Mouse (Mus musculus): ENCODE data around the gene Frmd4b. TPM values are rescaled to one million over a fixed set of nuclear protein-coding genes. Genes with fewer than 3 reads are reported as not detected.
A peak's percentile ranks its signal among the peaks of the same experiment; 100 is the strongest.
"Not testable (repeated sequence)": the region's sequence is repeated elsewhere in the genome, so short reads cannot be mapped to it uniquely, and the experiment has no call there.

Gene Frmd4b
- polyA plus RNA-seq, 1 experiment from 2014 or later = 6.3 TPM

DNA sequence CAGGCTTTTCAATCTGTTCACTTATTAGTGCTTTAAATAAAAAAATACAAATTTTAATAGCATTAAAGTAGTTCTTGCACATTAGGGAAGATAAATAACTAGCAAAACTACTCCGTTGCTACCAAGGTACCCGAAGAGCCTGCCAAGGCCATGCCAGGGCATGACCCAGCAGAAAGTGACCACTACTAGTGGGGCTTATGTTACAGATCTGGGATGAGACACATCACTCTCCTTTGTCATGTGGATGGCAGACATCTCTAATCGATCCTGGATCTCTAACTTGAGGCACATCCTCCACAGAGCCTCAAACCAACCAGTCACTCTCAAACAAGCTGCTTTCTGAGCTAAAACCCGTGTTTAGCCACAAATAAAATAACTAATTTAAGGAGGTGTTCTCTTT, 350.7 kb downstream of the Frmd4b start:
- DNase-seq (ENCODE audit: low spot score) = no peak

DNA sequence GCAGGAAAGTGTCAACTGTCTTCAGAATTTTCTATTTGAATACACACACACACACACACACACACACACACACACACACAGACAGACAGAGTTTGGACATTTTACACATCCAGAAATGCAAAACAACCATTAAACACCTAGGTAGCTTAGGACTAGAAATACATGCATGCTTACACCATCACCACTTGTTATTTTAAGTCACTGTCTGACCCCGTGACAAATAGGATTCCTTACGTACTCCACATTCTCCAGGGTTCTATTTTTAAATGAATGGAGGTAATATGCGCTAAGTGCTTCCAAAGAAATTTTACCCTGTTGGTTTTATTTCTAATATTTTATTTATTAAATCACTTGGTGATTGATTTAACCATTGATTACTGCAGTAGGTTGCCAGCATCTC, 351.6 kb downstream of the Frmd4b start:
- DNase-seq (ENCODE audit: low spot score) = no peak

DNA sequence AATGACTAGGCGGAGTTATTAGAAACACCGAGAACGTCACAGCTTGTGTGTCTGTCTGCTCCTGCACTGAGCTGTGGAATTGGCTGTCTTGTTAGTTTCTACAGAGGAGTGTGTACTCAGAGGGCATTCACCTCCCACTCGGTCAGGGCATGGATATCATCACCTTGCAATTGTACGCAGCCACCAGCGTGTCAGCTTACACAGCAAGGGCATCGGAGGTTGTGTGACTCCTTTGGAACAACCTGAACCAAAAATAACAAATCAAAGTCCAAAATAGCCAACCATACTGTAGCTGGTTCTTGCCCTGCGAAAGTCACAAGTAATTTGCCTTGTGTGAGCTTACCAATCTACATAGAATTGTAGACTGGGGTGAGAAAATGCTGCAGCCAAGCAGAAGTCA, 352.1 kb downstream of the Frmd4b start:
- DNase-seq (ENCODE audit: low spot score) = no peak

DNA sequence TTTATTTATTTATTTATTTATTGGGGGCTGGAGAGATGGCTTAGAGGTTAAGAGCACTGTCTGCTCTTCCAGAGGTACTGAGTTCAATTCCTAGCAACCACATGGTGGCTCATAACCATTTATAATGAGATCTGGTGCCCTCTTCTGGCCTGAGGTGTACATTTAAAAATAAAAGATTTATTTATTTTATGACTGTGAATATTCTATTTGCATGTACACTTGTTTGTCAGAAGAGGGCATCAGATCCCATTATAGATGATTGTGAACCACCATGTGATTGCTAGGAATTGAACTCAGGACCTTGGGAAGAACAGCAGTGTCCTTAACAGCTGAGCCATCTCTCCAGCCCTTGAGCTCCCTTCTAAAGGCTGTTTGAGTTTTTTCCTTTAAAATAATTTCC, 353.6 kb downstream of the Frmd4b start:
- DNase-seq (ENCODE audit: low spot score) = peak; percentile 19

DNA sequence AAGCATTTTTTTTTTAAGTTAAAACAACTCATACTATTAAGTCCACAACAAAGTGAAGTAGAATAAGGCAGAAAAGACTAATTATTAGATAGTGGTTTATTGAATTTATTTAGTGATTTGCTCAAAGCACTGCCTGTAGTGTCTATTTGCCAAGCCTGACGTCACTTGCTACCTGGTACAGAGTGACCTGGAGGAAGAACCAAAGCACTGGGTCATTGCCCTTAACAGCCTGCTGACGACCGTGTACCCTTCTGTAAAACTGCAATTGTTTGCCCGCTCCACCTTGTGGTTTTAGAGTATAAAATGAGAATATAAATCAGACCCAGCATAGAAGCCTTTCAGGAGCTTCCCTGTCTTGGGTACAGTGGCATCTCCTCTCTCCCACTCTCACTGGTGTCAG, 355.1 kb downstream of the Frmd4b start:
- no peak for DNase-seq (ENCODE audit: low spot score)

DNA sequence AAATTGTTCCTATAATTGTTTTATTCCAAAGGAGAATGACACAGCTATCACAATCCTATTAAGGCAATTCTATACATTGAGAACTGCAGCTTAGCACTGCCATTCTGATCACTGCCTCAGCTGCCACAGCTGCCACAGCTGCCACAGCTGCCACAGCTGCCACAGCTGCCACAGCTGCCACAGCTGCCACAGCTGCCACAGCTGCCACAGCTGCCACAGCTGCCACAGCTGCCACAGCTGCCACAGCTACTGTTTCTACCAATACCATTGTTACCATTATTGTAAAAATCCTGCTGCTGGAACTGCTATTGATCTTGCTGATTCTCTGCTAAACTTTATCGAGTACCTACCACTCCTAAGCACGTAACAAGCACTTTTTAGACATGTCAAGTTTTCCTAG, 357.4 kb downstream of the Frmd4b start:
- DNase-seq (ENCODE audit: low spot score) = not testable (repeated sequence)

DNA sequence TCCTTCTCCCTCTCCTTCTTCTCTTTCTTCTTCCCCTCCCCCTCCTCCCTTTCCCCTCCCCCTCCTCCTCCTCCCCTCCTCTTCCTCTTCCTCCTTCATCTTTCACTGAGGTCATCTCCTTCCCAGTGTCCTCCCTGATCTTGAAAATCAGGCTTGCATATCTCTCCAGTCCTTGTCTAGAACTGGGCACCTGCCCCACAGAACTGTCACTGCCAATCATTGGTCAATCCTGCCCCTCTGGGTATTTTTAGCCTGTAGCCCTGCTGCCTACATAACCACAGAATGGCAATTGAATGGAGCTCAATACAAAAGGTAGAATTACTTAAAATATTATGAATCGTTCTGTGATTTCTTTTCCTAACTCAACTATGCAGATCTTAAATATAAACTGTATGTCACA, 358.9 kb downstream of the Frmd4b start:
- DNase-seq (ENCODE audit: low spot score) = no peak

DNA sequence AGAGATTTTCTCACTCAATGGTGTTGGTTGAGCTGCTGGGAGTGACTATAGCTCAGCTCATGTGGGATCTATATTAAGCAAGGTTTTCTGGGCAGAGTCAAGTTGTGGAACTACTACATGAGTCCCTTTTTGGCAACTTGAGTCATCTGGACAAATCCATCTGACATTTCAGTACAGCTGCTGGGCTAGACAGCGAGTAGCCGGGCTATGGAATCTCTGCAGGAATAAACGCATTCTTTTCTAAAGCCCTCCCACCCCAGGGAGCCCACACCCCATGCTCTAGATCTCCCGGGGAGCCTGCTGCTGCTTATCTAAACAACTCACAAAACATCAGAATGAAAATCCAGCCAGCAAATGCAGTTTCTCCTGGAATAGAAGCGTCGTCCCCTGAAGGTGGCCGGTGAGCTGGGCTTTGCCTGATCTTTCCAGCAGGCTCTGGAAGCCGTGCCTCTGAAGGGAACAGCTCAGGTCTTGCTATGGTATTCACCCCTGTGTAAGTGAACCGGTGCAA, 364.6 kb downstream of the Frmd4b start, which contains the start of gene Lmod3:
Gene Lmod3 (minus strand): TSS at position 49 of the 511 bp plus-strand sequence.
- DNase-seq (ENCODE audit: low spot score) = no peak

DNA sequence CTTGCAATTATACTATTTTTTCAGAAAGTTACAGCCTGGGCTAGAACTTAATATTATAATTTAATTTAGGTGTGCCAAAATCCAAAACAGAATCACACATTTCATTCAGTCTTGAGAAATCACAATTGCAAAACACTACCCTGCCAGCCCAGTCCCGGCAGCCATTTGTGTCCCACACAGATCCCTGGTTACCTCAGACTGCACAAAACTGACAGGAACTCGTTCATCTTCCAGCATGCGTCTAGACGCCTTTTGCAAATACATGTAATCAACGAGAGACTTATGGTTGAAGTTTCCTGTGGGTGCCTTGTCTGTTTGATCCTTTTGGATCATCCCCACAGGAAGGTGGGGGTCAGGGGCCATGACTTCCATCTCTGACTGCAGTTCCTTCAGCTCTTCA, 365.3 kb downstream of the Frmd4b start:
- no peak for DNase-seq (ENCODE audit: low spot score)

DNA sequence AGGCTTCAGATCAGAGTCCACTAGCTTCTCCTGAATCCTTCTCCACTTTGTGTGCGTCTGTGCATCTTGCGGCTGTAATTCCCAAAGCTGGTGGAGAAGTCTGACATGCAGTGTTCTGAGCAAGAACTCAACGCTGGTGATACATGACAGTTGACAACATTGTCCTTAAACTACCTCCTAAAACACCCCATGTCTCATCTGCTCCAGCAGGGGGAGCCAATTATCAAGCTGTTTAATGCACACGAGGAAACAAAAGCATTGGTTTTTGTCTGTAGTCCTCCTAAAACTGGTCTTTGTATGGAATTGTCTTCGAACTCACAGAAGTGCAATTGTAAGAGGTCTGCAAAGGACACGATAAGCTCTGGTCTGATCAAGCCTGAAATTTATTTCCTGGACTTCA, 366.4 kb downstream of the Frmd4b start:
- DNase-seq (ENCODE audit: low spot score) = peak; percentile 77

DNA sequence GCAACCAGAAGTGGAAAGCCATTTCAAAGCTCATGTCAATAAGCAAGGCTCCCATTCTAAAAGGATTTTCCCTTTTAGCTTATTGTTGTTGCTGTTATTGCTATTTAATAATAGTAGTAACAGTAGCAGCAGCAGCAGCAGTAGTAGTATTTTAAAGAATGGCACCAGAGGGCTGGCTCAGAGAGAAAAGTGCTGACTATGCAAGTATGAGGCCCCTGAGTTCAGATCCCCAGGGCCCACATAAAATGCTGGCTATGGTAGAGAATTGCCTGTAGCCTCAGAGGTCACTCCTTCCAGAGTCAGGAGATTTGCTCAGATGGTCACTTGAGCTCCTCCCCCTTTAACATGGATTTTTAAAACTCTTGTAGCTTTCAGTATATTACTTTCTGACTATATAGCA, 372.1 kb downstream of the Frmd4b start:
- no peak for DNase-seq (ENCODE audit: low spot score)

DNA sequence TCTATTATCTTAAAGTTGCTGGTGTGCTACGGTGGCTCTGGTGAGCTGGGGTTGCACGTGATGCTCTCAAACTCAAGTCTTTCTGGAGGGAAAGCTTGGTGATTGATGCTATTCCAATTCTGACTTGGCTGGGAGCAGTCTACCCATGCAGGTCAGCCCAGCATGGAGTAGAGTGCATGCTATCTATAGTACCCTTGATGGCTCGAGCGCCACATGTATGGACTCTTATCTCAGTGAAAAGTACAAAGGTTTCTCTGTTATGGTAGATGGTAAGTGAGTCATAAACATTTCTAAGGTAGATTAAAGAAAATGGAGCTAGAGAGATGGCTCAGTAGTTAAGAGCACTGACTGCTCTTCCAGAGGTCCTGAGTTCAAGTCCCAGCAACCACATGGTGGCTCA, 374.8 kb downstream of the Frmd4b start:
- DNase-seq (ENCODE audit: low spot score) = no peak

DNA sequence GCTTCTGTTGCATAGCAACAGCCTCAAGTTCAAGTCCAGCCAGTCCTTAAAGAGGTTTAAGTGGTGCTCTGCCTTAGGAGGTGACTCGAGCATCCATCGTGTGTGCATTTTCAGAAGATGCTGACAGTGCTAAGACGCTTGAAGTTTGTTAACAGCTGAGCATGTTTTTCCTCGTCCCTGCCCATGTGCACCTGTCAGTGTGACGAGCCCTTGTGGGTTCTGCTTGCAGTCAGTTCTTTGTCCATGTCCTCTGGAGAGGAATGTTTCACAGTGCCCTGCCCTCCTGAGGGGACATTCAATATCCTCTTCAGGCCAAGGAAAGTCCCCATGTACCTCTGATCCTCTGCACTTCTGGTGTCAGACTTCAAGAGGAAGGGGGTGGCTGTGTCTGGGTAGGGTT, 377.2 kb downstream of the Frmd4b start:
- DNase-seq (ENCODE audit: low spot score) = no peak

DNA sequence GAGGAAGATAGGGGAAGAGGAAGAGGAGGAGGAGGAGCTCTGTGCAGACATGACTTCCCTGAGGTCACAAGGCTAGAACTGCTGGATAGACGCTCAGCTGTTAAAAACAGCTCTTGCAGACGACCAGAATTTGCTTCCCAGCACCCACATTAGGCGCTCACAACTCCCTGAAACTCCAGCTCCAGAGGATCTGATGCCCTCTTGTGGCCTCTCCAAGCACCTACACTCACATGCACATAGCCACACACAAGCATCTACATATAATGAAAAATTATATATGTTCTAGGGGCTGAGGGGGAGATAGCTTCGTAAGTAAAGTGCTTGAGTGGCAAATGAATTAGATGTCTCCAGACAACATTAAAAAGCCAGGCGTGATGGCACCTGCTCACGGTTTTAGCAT, 378.0 kb downstream of the Frmd4b start:
- DNase-seq (ENCODE audit: low spot score) = no peak

Other genes starting within 250 kb of the Frmd4b start
- gene Mitf, start 189.5 kb upstream of the Frmd4b start, polyA plus RNA-seq (2015; fragmentation: Nextera tagmentation; extraction: Ambion mirVana) = 1.0 and 1.2 TPM in 2 replicates

All from thymus, postnatal 0 days (tissue).